Mouse (Mus musculus): ENCODE results near the gene Akap1.
A peak's percentile ranks its signal among the peaks of the same experiment; 100 is the strongest.

Gene Akap1

GRCm38 (mm10) chr11:88847281-88848006 is 16.9 kb downstream of the Akap1 start:
- DNase-seq (ENCODE audit: inconsistent age in 2 of 2, low spot score in 1 of 2) = peak; percentile 89 to 95

GRCm38 (mm10) chr11:88844384-88844783 is 20.0 kb downstream of the Akap1 start:
- no peak for DNase-seq (ENCODE audit: inconsistent age in 2 of 2, low spot score in 1 of 2)

- peak in 1 of 2 experiments; percentile 42 for DNase-seq (ENCODE audit: inconsistent age in 2 of 2, low spot score in 1 of 2)
Observed at GRCm38 (mm10) chr11:88843305-88843704, 21.1 kb downstream of the Akap1 start.

- peak in 1 of 2 experiments; percentile 45 for DNase-seq (ENCODE audit: inconsistent age in 2 of 2, low spot score in 1 of 2)
Observed at GRCm38 (mm10) chr11:88842315-88842975, 21.9 kb downstream of the Akap1 start.

GRCm38 (mm10) chr11:88841406-88841805 is 23.0 kb downstream of the Akap1 start:
- peak; percentile 85 to 92 for DNase-seq (ENCODE audit: inconsistent age in 2 of 2, low spot score in 1 of 2)

GRCm38 (mm10) chr11:88840724-88841350 is 23.5 kb downstream of the Akap1 start:
- peak in 1 of 2 experiments; percentile 51 for DNase-seq (ENCODE audit: inconsistent age in 2 of 2, low spot score in 1 of 2)

- DNase-seq (ENCODE audit: inconsistent age in 2 of 2, low spot score in 1 of 2) = peak in 1 of 2 experiments; percentile 61
Observed at GRCm38 (mm10) chr11:88840292-88840691, 24.1 kb downstream of the Akap1 start.

GRCm38 (mm10) chr11:88839379-88839778 is 25.0 kb downstream of the Akap1 start:
- DNase-seq (ENCODE audit: inconsistent age in 2 of 2, low spot score in 1 of 2) = no peak

- DNase-seq (ENCODE audit: inconsistent age in 2 of 2, low spot score in 1 of 2) = peak in 1 of 2 experiments; percentile 70
Observed at GRCm38 (mm10) chr11:88838630-88839029, 25.8 kb downstream of the Akap1 start.

GRCm38 (mm10) chr11:88834606-88835005 is 29.8 kb downstream of the Akap1 start:
- no peak for DNase-seq (ENCODE audit: inconsistent age in 2 of 2, low spot score in 1 of 2)

- peak in 1 of 2 experiments; percentile 56 for DNase-seq (ENCODE audit: inconsistent age in 2 of 2, low spot score in 1 of 2)
Observed at GRCm38 (mm10) chr11:88834134-88834533, 30.3 kb downstream of the Akap1 start.

- peak in 1 of 2 experiments; percentile 27 for DNase-seq (ENCODE audit: inconsistent age in 2 of 2, low spot score in 1 of 2)
Observed at GRCm38 (mm10) chr11:88833099-88833498, 31.3 kb downstream of the Akap1 start.

GRCm38 (mm10) chr11:88830257-88830804 is 34.1 kb downstream of the Akap1 start:
- DNase-seq (ENCODE audit: inconsistent age in 2 of 2, low spot score in 1 of 2) = peak; percentile 35 to 69

- peak in 1 of 2 experiments; percentile 46 for DNase-seq (ENCODE audit: inconsistent age in 2 of 2, low spot score in 1 of 2)
Observed at GRCm38 (mm10) chr11:88828528-88828927, 35.9 kb downstream of the Akap1 start.

- DNase-seq (ENCODE audit: inconsistent age in 2 of 2, low spot score in 1 of 2) = peak in 1 of 2 experiments; percentile 28
Observed at GRCm38 (mm10) chr11:88825909-88826308, 38.5 kb downstream of the Akap1 start.

GRCm38 (mm10) chr11:88822991-88823390 is 41.4 kb downstream of the Akap1 start:
- peak; percentile 74 to 93 for DNase-seq (ENCODE audit: inconsistent age in 2 of 2, low spot score in 1 of 2)

GRCm38 (mm10) chr11:88822526-88822925 is 41.9 kb downstream of the Akap1 start:
- DNase-seq (ENCODE audit: inconsistent age in 2 of 2, low spot score in 1 of 2) = no peak

- DNase-seq (ENCODE audit: inconsistent age in 2 of 2, low spot score in 1 of 2) = peak in 1 of 2 experiments; percentile 30
Observed at GRCm38 (mm10) chr11:88820742-88821576, 43.4 kb downstream of the Akap1 start.

- no peak for DNase-seq (ENCODE audit: inconsistent age in 2 of 2, low spot score in 1 of 2)
Observed at GRCm38 (mm10) chr11:88820253-88820652, 44.1 kb downstream of the Akap1 start.

GRCm38 (mm10) chr11:88817061-88817460 is 47.3 kb downstream of the Akap1 start:
- no peak for DNase-seq (ENCODE audit: inconsistent age in 2 of 2, low spot score in 1 of 2)
